Mouse (Mus musculus) urinary bladder, postnatal 10 days (tissue): ENCODE measurements around the gene Erf.

Source experiments
- DNase-seq: peaks from one replicate; pipeline ENCODE4 v3.0.0; 2022; ENCODE audit warnings: low spot score

Gene Erf

GRCm38 (mm10) chr7:25206094-25206830, 44.3 kb downstream of the Erf start:
- no peak for DNase-seq

GRCm38 (mm10) chr7:25205355-25206093, 45.0 kb downstream of the Erf start:
- DNase-seq: no peak

GRCm38 (mm10) chr7:25203624-25204023, 46.9 kb downstream of the Erf start:
- no peak for DNase-seq

- no peak for DNase-seq
Measured at GRCm38 (mm10) chr7:25197384-25198018, 53.1 kb downstream of the Erf start.

GRCm38 (mm10) chr7:25196107-25196506, 54.5 kb downstream of the Erf start:
- no peak for DNase-seq

- no peak for DNase-seq
Measured at GRCm38 (mm10) chr7:25195148-25195547, 55.4 kb downstream of the Erf start.
